Mouse (Mus musculus): ENCODE results near the gene Olfr1412.

Olfr1412 gene

DNA sequence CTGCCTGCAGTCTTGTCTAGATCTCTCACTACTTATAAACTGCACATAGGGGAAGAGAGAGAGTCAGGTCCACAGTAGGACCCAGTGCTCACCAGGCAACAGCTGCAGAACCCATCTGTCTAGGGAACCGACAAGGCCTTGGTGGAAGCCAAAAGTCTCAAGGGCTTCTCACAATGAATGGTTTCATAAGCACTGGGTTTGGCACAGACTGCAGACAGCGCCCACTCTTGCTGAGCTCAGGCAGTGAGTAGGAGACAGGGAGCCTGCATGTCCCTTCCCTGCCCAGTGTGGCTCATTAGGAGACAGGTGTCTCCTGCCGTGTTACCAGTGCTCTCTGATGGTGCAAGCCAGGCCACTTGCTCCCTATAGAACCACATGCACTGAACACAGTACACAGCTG, 52.6 kb downstream of the Olfr1412 start:
- no peak for DNase-seq (ENCODE audit: low read depth)

- no peak for DNase-seq (ENCODE audit: low read depth)
These were observed 53.2 kb downstream of the Olfr1412 start for GRCm38 (mm10) chr1:92638736-92639135.

- no peak for DNase-seq (ENCODE audit: low read depth)
These were observed 54.8 kb downstream of the Olfr1412 start for GRCm38 (mm10) chr1:92640393-92640792.

Measured in c-Kit-positive CD71-negative TER-119-negative erythroid progenitor cells, embryonic 14.5 days (primary cell).